Mouse (Mus musculus): ENCODE results near the gene Dapk2.

- TF ChIP-seq CTCF (IDR thresholded peaks at IDR 0.05; ENCODE audit: control insufficient read depth, insufficient read depth, insufficient read length) (no peak), MAX (IDR thresholded peaks at IDR 0.05) (no peak)
These were observed 82.5 kb downstream of the Dapk2 start for GRCm38 (mm10) chr9:66240493-66240892.

All from C2C12 (cell line).